Mouse (Mus musculus) small intestine, adult 2 months (tissue): Measurements from ENCODE around the gene Chn2.

Source experiments
- CTCF ChIP-seq: fragments of 200-500 bp; IDR thresholded peaks from 2 replicates; pipeline ENCODE4 v1.5.1; 2012; ENCODE audit warnings: low read depth, mild to moderate bottlenecking, control low read depth, inconsistent platforms, low read length, moderate library complexity, mixed read lengths; ENCODE audit not compliant: insufficient replicate concordance, insufficient read length; ENCODE audit errors: extremely low read depth
- POLR2A ChIP-seq: fragments of 200-500 bp; IDR thresholded peaks from 2 replicates; pipeline ENCODE4 v1.6.1; 2012; ENCODE audit warnings: low read depth, mild to moderate bottlenecking, control low read depth, inconsistent platforms, low read length, moderate library complexity

GRCm38 (mm10) chr6:54210971-54211370, 171.6 kb downstream of the Chn2 start:
- TF ChIP-seq POLR2A (no peak), CTCF (no peak)
